Mouse (Mus musculus) Patski (cell line): ENCODE data around the gene Itpk1. TPM values are rescaled to one million over a fixed set of nuclear protein-coding genes. Genes with fewer than 3 reads are reported as not detected.
A peak's percentile ranks its signal among the peaks of the same experiment; 100 is the strongest.

Source experiments
- ATAC-seq: fragments of 100-300 bp; one replicate; pipeline ENCODE4 v1.8.0; 2021
- CTCF ChIA-PET: fragments of 350-600 bp; sonication (Branson Sonifier 250); formaldehyde crosslinking; loops from one replicate; lab custom pipeline; 2022; ENCODE audit warnings: inconsistent platforms; lab: Charles Lee
- POLR2A ChIA-PET: fragments of 350-600 bp; sonication (Branson Sonifier 250); formaldehyde crosslinking; loops from one replicate; lab custom pipeline; 2022; ENCODE audit warnings: antibody characterized with exemption, inconsistent platforms; lab: Charles Lee
- DNase-seq: peaks from one replicate; pipeline ENCODE4 v3.0.0-alpha.2; 2011; ENCODE audit warnings: low read depth, low spot score
- H3K27me3 ChIP-seq: fragments of 371-371 bp; one replicate; pipeline ENCODE4 v1.5.1; 2021
- CTCF ChIP-seq: fragments of 100-300 bp; IDR thresholded peaks from one replicate; pipeline ENCODE4 v1.5.1; 2021
- in situ Hi-C: fragments of 300-500 bp; cut with MboI; formaldehyde crosslinking; loops from 3 replicates; pipeline ENCODE4 v1.11.1; 2018; ENCODE audit warnings: low pct_unique_long_range_greater_than_20kb, mixed read lengths
- polyA plus RNA-seq: library from polyadenylated mRNA; unstranded; gene quantifications from one replicate; pipeline ENCODE4 v1.2.3, GENCODE M21; 2021

Itpk1 gene
- polyA plus RNA-seq, 1 experiment from 2014 or later, result 22.9 TPM

- in situ Hi-C loops, result no loop called here
- peak; percentile 46 for ATAC-seq
- DNase-seq, result peak; percentile 53
- CTCF ChIA-PET, result no interaction called here
- TF ChIP-seq CTCF, result no peak
- POLR2A ChIA-PET, result interaction anchor here (1.0 kb wide), 1 partner anchor 55 kb away, joined by 3 read pairs; no protein-coding TSS in a partner anchor
- no peaks in the 10 kb centered on the region for H3K27me3 ChIP-seq
These were observed 56.7 kb downstream of the Itpk1 start for GRCm38 (mm10) chr12:102647839-102648564.

- no peaks in the 10 kb centered on the region for H3K27me3 ChIP-seq
- no peak for TF ChIP-seq CTCF
- ATAC-seq (no peak), DNase-seq (no peak)
- POLR2A ChIA-PET, result interaction anchor here (1.1 kb wide), 1 partner anchor 13 kb away, joined by 3 read pairs; no protein-coding TSS in a partner anchor
- in situ Hi-C loops, result no loop called here
- CTCF ChIA-PET, result no interaction called here
These were observed 58.0 kb downstream of the Itpk1 start for GRCm38 (mm10) chr12:102646586-102647260.

- no peaks in the 10 kb centered on the region for H3K27me3 ChIP-seq
- ChIA-PET POLR2A (interaction anchor here (1.1 kb wide), 1 partner anchor 13 kb away, joined by 3 read pairs; no protein-coding TSS in a partner anchor), CTCF (no interaction called here)
- no peak for DNase-seq
- no peak for TF ChIP-seq CTCF
- in situ Hi-C loops, result no loop called here
- ATAC-seq, result no peak
These were observed 58.7 kb downstream of the Itpk1 start for GRCm38 (mm10) chr12:102645911-102646585.

- ATAC-seq (peak; percentile 37), DNase-seq (peak; percentile 68)
- ChIA-PET POLR2A (interaction anchor here (0.6 kb wide), 2 partner anchors 10 to 125 kb away, joined by 3 to 4 read pairs; no protein-coding TSS in a partner anchor), CTCF (interaction anchor here (0.8 kb wide), 1 partner anchor 29 kb away, joined by 3 read pairs; no protein-coding TSS in a partner anchor)
- H3K27me3 ChIP-seq, result no peaks in the 10 kb centered on the region
- no peak for TF ChIP-seq CTCF
- in situ Hi-C loops, result no loop called here
These were observed 61.4 kb downstream of the Itpk1 start for GRCm38 (mm10) chr12:102643316-102643715.

GRCm38 (mm10) chr12:102640436-102641163 is 64.1 kb downstream of the Itpk1 start:
- no peak for TF ChIP-seq CTCF
- POLR2A ChIA-PET, result interaction anchor here (0.6 kb wide), 1 partner anchor 90 kb away, joined by 3 read pairs; no protein-coding TSS in a partner anchor
- H3K27me3 ChIP-seq, result no peaks in the 10 kb centered on the region
- ATAC-seq (peak; percentile 41), DNase-seq (peak; percentile 43)
- in situ Hi-C loops, result no loop called here
- CTCF ChIA-PET, result no interaction called here

GRCm38 (mm10) chr12:102638878-102639277 is 65.9 kb downstream of the Itpk1 start:
- in situ Hi-C loops, result loop anchor here (5.0 kb wide), 1 partner anchor 68 kb away; no protein-coding TSS in a partner anchor
- CTCF ChIA-PET, result no interaction called here
- H3K27me3 ChIP-seq, result no peaks in the 10 kb centered on the region
- DNase-seq (no peak), ATAC-seq (no peak)
- TF ChIP-seq CTCF, result no peak
- POLR2A ChIA-PET, result no interaction called here

- TF ChIP-seq CTCF, result no peak
- ChIA-PET CTCF (interaction anchor here (1.5 kb wide), 1 partner anchor 65 kb away, joined by 4 read pairs; no protein-coding TSS in a partner anchor), POLR2A (interaction anchor here (0.7 kb wide), 1 partner anchor 10 kb away, joined by 3 read pairs; no protein-coding TSS in a partner anchor)
- no peak for DNase-seq
- ATAC-seq, result no peak
- H3K27me3 ChIP-seq, result no peaks in the 10 kb centered on the region
- in situ Hi-C loops, result loop anchor here (5.0 kb wide), 1 partner anchor 70 kb away; no protein-coding TSS in a partner anchor
These were observed 67.5 kb downstream of the Itpk1 start for GRCm38 (mm10) chr12:102637235-102637634.

- in situ Hi-C loops, result loop anchor here (5.0 kb wide), 1 partner anchor 73 kb away; no protein-coding TSS in a partner anchor
- no peak for ATAC-seq
These were observed 70.2 kb downstream of the Itpk1 start for GRCm38 (mm10) chr12:102634436-102635050.

GRCm38 (mm10) chr12:102633083-102633501 is 71.6 kb downstream of the Itpk1 start:
- DNase-seq, result peak; percentile 78
- no peaks in the 10 kb centered on the region for H3K27me3 ChIP-seq
- ChIA-PET CTCF (interaction anchor here (1.3 to 4.2 kb wide), 4 partner anchors 11 to 72 kb away, joined by 3 to 11 read pairs (median 5); partner anchors contain the start of gene Itpk1), POLR2A (interaction anchor here (0.7 to 0.8 kb wide), 2 partner anchors 9 to 14 kb away, joined by 3 to 4 read pairs; no protein-coding TSS in a partner anchor)
- peak; percentile 87 for ATAC-seq
- no peak for TF ChIP-seq CTCF
- in situ Hi-C loops, result no loop called here

More at GRCm38 (mm10) chr12:102634436-102635050, 70.2 kb downstream of the Itpk1 start:
- CTCF ChIA-PET, result interaction anchor here (1.6 kb wide), 1 partner anchor 68 kb away, joined by 6 read pairs; no protein-coding TSS in a partner anchor
- no peaks in the 10 kb centered on the region for H3K27me3 ChIP-seq
- TF ChIP-seq CTCF, result no peak
- POLR2A ChIA-PET, result no interaction called here
- no peak for DNase-seq
